Mouse (Mus musculus) intestine, embryonic 14.5 days (tissue): ENCODE measurements at regions not wholly inside any gene's neighbourhood (a gene's known extent, or its start where the extent isn't known, plus 50 kb on each side); places are given as distances from the start of the nearest gene placed in this dataset.

Source experiments
- ATAC-seq: fragments of 200-750 bp; cut with Nextera tagmentation; replicated peaks from 2 replicates; pipeline ENCODE4 v1.8.0; 2017; ENCODE audit warnings: low read depth, moderate number of reproducible peaks, moderate TSS enrichment, moderate library complexity; ENCODE audit not compliant: low FRiP score, low TSS enrichment
- DNase-seq: peaks from one replicate; pipeline ENCODE4 v3.0.0-alpha.2; 2018; ENCODE audit warnings: low spot score
- H3K27ac ChIP-seq: fragments of 300-500 bp; sonication (generic); 2 replicates; pipeline ENCODE4 v1.5.1; 2014; ENCODE audit warnings: low read depth, mild to moderate bottlenecking, control low read depth
- H3K27me3 ChIP-seq: fragments of 300-500 bp; sonication (generic); replicated peaks from 2 replicates; pipeline ENCODE4 v1.6.1; 2014; ENCODE audit warnings: low read length, control low read depth; ENCODE audit not compliant: control insufficient read depth, insufficient read depth
- H3K36me3 ChIP-seq: fragments of 300-500 bp; sonication (generic); 2 replicates; pipeline ENCODE4 v1.6.1; 2014; ENCODE audit warnings: low read length, control low read depth; ENCODE audit not compliant: control insufficient read depth, insufficient read depth
- H3K4me1 ChIP-seq: fragments of 300-500 bp; sonication (generic); replicated peaks from 2 replicates; pipeline ENCODE4 v1.6.1; 2014; ENCODE audit warnings: low read length, control low read depth, mixed read lengths; ENCODE audit not compliant: control insufficient read depth, insufficient read depth
- H3K4me2 ChIP-seq: fragments of 300-500 bp; sonication (generic); 2 replicates; pipeline ENCODE4 v1.6.1; 2014; ENCODE audit warnings: low read length
- H3K4me3 ChIP-seq: fragments of 300-500 bp; sonication (generic); 2 replicates; pipeline ENCODE4 v1.5.1; 2014; ENCODE audit warnings: low read depth, low read length, control low read depth, mixed read lengths
- H3K9ac ChIP-seq: fragments of 300-500 bp; sonication (generic); 2 replicates; pipeline ENCODE4 v1.6.1; 2014; ENCODE audit warnings: mild to moderate bottlenecking, low read length
- H3K9me3 ChIP-seq: fragments of 300-500 bp; sonication (generic); 2 replicates; pipeline ENCODE4 v1.6.1; 2016; ENCODE audit warnings: low read length, control low read depth; ENCODE audit not compliant: control insufficient read depth
- WGBS: fragments of 180-500 bp; shearing (Covaris S2); extraction: QIAGEN DNeasy Blood & Tissue Kit; methylation state at CpG from one replicate; pipeline ENCODE4 v1.1.7; 2014; 5-methylcytosine and 5-hydroxymethylcytosine counted together

DNA sequence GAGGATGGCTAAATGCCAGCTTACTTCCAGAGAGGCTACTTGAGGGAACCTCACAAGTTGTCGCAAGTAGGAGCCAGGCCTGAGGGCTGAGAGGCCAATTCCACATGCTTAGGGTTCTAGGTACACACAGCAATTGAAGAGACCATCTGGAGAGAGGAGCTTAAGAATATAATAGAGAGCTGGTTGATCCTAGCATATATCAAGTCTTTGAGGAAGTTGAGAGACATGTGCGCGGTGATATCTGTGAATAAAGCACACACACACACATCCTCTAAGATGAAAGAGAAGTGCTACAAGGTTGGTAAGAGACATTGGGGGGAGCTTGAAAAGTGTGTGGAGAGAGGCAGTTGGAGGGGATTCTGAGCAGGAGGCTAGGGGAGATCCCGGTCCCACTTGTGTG, 189.5 kb downstream of the Zfp462 start:
- H3K27me3 ChIP-seq = no peaks in the 10 kb centered on the region
- H3K9ac ChIP-seq = no peak overlapping the region
- H3K4me2 ChIP-seq = no peak overlapping the region
- no peak for ATAC-seq
- no peak overlapping the region for H3K27ac ChIP-seq
- no peaks in the 10 kb centered on the region for H3K36me3 ChIP-seq
- H3K9me3 ChIP-seq = no peaks in the 10 kb centered on the region
- H3K4me1 ChIP-seq = 0 out of 2 replicates have a peak, but pooled peaks cover 3% of the 10 kb centered on the region
- no peak overlapping the region for H3K4me3 ChIP-seq
- no peak for DNase-seq
- 95% methylated on average over 4 of the region's 4 CpGs for WGBS

GRCm38 (mm10) chr4:55134791-55135190, 189.9 kb downstream of the Zfp462 start:
- Histone ChIP-seq H3K9ac (no peak overlapping the region), H3K4me3 (no peak overlapping the region), H3K27ac (no peak overlapping the region), H3K4me1 (0 out of 2 replicates have a peak, but pooled peaks cover 3% of the 10 kb centered on the region), H3K27me3 (no peaks in the 10 kb centered on the region), H3K9me3 (no peaks in the 10 kb centered on the region), H3K36me3 (no peaks in the 10 kb centered on the region), H3K4me2 (no peak overlapping the region)
- WGBS = 65% methylated on average over 4 of the region's 4 CpGs
- ATAC-seq (no peak), DNase-seq (no peak)

DNA sequence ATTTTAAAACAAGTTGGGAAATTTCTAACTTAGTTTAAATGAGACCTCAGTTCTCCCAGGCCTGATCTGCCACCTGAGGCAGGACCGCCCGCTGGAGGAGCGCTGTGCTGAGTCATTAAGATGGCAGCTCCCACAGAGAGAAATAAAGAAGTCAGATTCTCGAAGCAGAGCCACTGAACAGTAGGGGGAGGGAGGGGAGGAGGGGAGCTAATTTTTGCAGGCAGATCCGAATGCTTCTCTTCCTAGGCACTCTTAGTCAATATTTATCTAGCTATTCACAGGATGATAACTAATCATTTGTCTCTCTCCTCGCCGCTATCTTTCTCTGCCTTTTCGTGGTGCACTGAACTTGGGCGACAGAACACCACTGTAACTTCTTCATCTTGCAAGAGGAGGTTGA, 191.4 kb downstream of the Zfp462 start:
- Histone ChIP-seq H3K4me1 (0 out of 2 replicates have a peak, but pooled peaks cover 3% of the 10 kb centered on the region), H3K27ac (no peak overlapping the region), H3K9ac (no peak overlapping the region), H3K36me3 (no peaks in the 10 kb centered on the region), H3K27me3 (no peaks in the 10 kb centered on the region), H3K4me3 (no peak overlapping the region), H3K9me3 (no peaks in the 10 kb centered on the region), H3K4me2 (no peak overlapping the region; the same call in 1 of the 2 replicates)
- ATAC-seq = 0 out of 2 replicates have a peak, but pooled peaks have one; percentile 15
- no peak for DNase-seq
- WGBS = 11% methylated on average over 9 of the region's 9 CpGs

DNA sequence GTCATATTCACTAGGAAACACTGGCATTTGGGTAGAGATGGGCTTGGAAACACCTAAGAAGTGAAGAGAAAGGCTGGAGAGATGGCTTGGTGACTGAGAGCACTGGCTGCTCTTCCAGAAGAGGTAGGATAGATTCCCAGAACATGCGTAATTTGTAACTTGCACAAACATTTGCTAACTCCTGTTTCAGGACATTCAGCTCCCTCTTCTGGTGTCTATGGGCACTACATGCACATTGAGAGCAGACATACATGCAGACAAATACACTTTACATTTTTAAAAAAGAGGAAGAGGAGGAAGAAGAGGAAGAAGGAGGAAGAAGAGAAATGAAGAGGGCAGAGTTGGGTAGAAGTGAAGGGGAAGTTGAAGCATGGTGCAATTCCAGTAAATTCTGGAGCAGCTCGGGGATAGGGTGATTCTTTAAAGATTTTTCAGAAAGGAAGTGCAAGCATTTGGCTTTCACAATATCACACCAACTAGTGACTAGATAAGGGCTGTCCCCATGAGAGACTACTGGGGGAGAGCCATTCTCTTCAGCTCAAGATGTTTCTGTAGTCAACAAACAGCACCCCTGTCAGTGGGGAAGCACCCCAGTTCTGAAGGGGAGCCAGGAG, 193.0 kb downstream of the Zfp462 start:
- H3K9ac ChIP-seq = no peak overlapping the region
- no peaks in the 10 kb centered on the region for H3K27me3 ChIP-seq
- no peaks in the 10 kb centered on the region for H3K9me3 ChIP-seq
- H3K36me3 ChIP-seq = no peaks in the 10 kb centered on the region
- DNase-seq = no peak
- H3K4me3 ChIP-seq = no peak overlapping the region
- H3K27ac ChIP-seq = no peak overlapping the region
- H3K4me1 ChIP-seq = 0 out of 2 replicates have a peak, but pooled peaks cover 3% of the 10 kb centered on the region
- WGBS = 88% methylated on average over 2 of the region's 2 CpGs
- H3K4me2 ChIP-seq = no peak overlapping the region
- no peak for ATAC-seq

GRCm38 (mm10) chr4:55141317-55141716, 196.5 kb downstream of the Zfp462 start:
- no peaks in the 10 kb centered on the region for H3K36me3 ChIP-seq
- ATAC-seq = no peak
- no peak for DNase-seq
- H3K9me3 ChIP-seq = no peaks in the 10 kb centered on the region
- no peaks in the 10 kb centered on the region for H3K27me3 ChIP-seq
- no peak overlapping the region for H3K4me2 ChIP-seq
- no peak overlapping the region for H3K9ac ChIP-seq
- 0 out of 2 replicates have a peak, but pooled peaks cover 2% of the 10 kb centered on the region for H3K4me1 ChIP-seq
- no peak overlapping the region for H3K27ac ChIP-seq
- H3K4me3 ChIP-seq = no peak overlapping the region

GRCm38 (mm10) chr4:55141923-55142732, 197.3 kb downstream of the Zfp462 start:
- Histone ChIP-seq H3K9ac (no peak overlapping the region), H3K4me2 (no peak overlapping the region), H3K27ac (no peak overlapping the region), H3K27me3 (no peaks in the 10 kb centered on the region), H3K4me3 (no peak overlapping the region), H3K36me3 (no peaks in the 10 kb centered on the region), H3K4me1 (no peaks in the 10 kb centered on the region), H3K9me3 (no peaks in the 10 kb centered on the region)
- ATAC-seq (no peak), DNase-seq (no peak)
- 62% methylated on average over 8 of the region's 8 CpGs for WGBS

- Histone ChIP-seq H3K27ac (no peak overlapping the region), H3K4me3 (no peak overlapping the region), H3K9me3 (no peaks in the 10 kb centered on the region), H3K36me3 (no peaks in the 10 kb centered on the region), H3K4me2 (no peak overlapping the region), H3K4me1 (no peaks in the 10 kb centered on the region), H3K27me3 (no peaks in the 10 kb centered on the region), H3K9ac (no peak overlapping the region)
- DNase-seq (no peak), ATAC-seq (no peak)
These were observed 198.6 kb downstream of the Zfp462 start for GRCm38 (mm10) chr4:55143400-55143799.

DNA sequence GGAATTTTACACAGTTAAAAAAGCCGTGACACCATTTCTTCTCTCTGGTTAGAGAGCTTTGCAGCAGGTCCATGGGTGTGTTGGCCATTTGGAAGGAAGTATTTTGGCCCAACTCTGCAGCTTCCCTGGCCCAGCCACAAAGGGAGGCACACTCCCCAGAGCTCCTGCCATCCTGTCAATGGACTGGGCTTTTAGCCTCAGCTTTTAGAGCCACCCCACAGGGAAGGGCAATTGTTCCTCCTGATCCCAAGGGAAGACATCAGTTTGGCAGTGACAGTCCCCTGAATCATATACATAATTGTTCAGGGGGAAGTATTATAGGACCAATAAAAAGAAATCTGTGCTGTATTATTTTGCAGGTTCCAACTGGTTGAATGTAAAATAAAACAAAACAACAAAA, 200.1 kb downstream of the Zfp462 start:
- no peaks in the 10 kb centered on the region for H3K4me1 ChIP-seq
- H3K4me2 ChIP-seq = no peak overlapping the region
- DNase-seq (no peak), ATAC-seq (no peak)
- H3K4me3 ChIP-seq = no peak overlapping the region
- H3K9me3 ChIP-seq = no peaks in the 10 kb centered on the region
- no peak overlapping the region for H3K9ac ChIP-seq
- H3K36me3 ChIP-seq = no peaks in the 10 kb centered on the region
- 74% methylated on average over 1 of the region's 1 CpGs for WGBS
- no peaks in the 10 kb centered on the region for H3K27me3 ChIP-seq
- no peak overlapping the region for H3K27ac ChIP-seq

- Histone ChIP-seq H3K9ac (no peak overlapping the region), H3K27ac (no peak overlapping the region), H3K36me3 (no peaks in the 10 kb centered on the region), H3K9me3 (no peaks in the 10 kb centered on the region), H3K4me2 (no peak overlapping the region), H3K27me3 (no peaks in the 10 kb centered on the region), H3K4me3 (no peak overlapping the region), H3K4me1 (no peaks in the 10 kb centered on the region)
- ATAC-seq (no peak), DNase-seq (no peak)
- 65% methylated on average over 8 of the region's 8 CpGs for WGBS
These were observed 201.1 kb downstream of the Zfp462 start for GRCm38 (mm10) chr4:55145968-55146367.
